Mouse (Mus musculus) layer of hippocampus, adult 2 months (tissue): ENCODE data around the gene Rad51b. TPM values are rescaled to one million over a fixed set of nuclear protein-coding genes. Genes with fewer than 3 reads are reported as not detected.

Experiments
- DNase-seq, 2 experiments: peaks; one replicate each; pipeline ENCODE4 v3.0.0; 2022; ENCODE audit warnings: low spot score in 2 of 2
- H3K27ac ChIP-seq: fragments of 200-600 bp; 2 replicates; pipeline ENCODE4 v1.8.1; 2022
- H3K4me3 ChIP-seq: fragments of 200-600 bp; 2 replicates; pipeline ENCODE4 v1.8.1; 2022; ENCODE audit warnings: mild to moderate bottlenecking
- CTCF ChIP-seq: fragments of 200-600 bp; conservative IDR thresholded peaks from 2 replicates; pipeline ENCODE4 v1.8.1; 2022; ENCODE audit warnings: antibody characterized with exemption, mild to moderate bottlenecking, moderate library complexity
- total RNA-seq, 2 experiments: library from RNA; stranded (reverse); gene quantifications; 2 replicates each; pipeline ENCODE4 v1.2.3; 2021

The Rad51b gene
- total RNA-seq, 2 experiments from 2014 or later = 0.18 TPM; not detected in 1

- Histone ChIP-seq H3K4me3 (no peak overlapping the region), H3K27ac (no peak overlapping the region)
- no peak for TF ChIP-seq CTCF
- no peak for DNase-seq
Observed at GRCm38 (mm10) chr12:79846247-79847151, 549.4 kb downstream of the Rad51b start.

- Histone ChIP-seq H3K4me3 (no peak overlapping the region), H3K27ac (no peak overlapping the region)
- TF ChIP-seq CTCF = no peak
- no peak for DNase-seq
Observed at GRCm38 (mm10) chr12:79848539-79848938, 551.5 kb downstream of the Rad51b start.

- H3K4me3 ChIP-seq = no peak overlapping the region
- no peak for DNase-seq
- no peak for TF ChIP-seq CTCF
- H3K27ac ChIP-seq = no peak overlapping the region
Observed at GRCm38 (mm10) chr12:79850021-79850420, 552.9 kb downstream of the Rad51b start.

- no peak overlapping the region for H3K27ac ChIP-seq
- no peak overlapping the region for H3K4me3 ChIP-seq
- no peak for DNase-seq
- TF ChIP-seq CTCF = no peak
Observed at GRCm38 (mm10) chr12:79851898-79852297, 554.8 kb downstream of the Rad51b start.

- DNase-seq = no peak
- 0 out of 2 replicates have a peak, but pooled peaks have one; percentile 5 for TF ChIP-seq CTCF
- H3K4me3 ChIP-seq = no peak overlapping the region
Observed at GRCm38 (mm10) chr12:79852606-79853005, 555.5 kb downstream of the Rad51b start.

GRCm38 (mm10) chr12:79853901-79854490 lies 556.9 kb downstream of the Rad51b start:
- no peak for DNase-seq
- H3K27ac ChIP-seq = no peak overlapping the region
- no peak overlapping the region for H3K4me3 ChIP-seq
- no peak for TF ChIP-seq CTCF

More at GRCm38 (mm10) chr12:79852606-79853005, 555.5 kb downstream of the Rad51b start:
- no peak overlapping the region for H3K27ac ChIP-seq

GRCm38 (mm10) chr12:79854507-79854906 lies 557.4 kb downstream of the Rad51b start:
- H3K4me3 ChIP-seq = no peak overlapping the region
- no peak for TF ChIP-seq CTCF
- DNase-seq = no peak
- no peak overlapping the region for H3K27ac ChIP-seq

- Histone ChIP-seq H3K27ac (no peak overlapping the region), H3K4me3 (no peak overlapping the region)
- TF ChIP-seq CTCF = no peak
- no peak for DNase-seq
Observed at GRCm38 (mm10) chr12:79856116-79856909, 559.2 kb downstream of the Rad51b start.

- no peak for DNase-seq
- Histone ChIP-seq H3K27ac (no peak overlapping the region), H3K4me3 (no peak overlapping the region)
- TF ChIP-seq CTCF = no peak
Observed at GRCm38 (mm10) chr12:79857704-79858103, 560.6 kb downstream of the Rad51b start.

- TF ChIP-seq CTCF = no peak
- no peak for DNase-seq
- H3K27ac ChIP-seq = no peak overlapping the region
- H3K4me3 ChIP-seq = no peak overlapping the region
Observed at GRCm38 (mm10) chr12:79858336-79858735, 561.3 kb downstream of the Rad51b start.

- Histone ChIP-seq H3K27ac (peak overlapping the region; percentile 10), H3K4me3 (no peak overlapping the region)
- no peak for TF ChIP-seq CTCF
- DNase-seq = no peak
Observed at GRCm38 (mm10) chr12:79859354-79860247, 562.5 kb downstream of the Rad51b start.

GRCm38 (mm10) chr12:79860248-79860555 lies 563.1 kb downstream of the Rad51b start:
- no peak for TF ChIP-seq CTCF
- 0 out of 2 replicates have a peak overlapping the region, but pooled peaks have one; percentile 10 for H3K27ac ChIP-seq
- DNase-seq = no peak
- H3K4me3 ChIP-seq = no peak overlapping the region

Other genes with a start within 250 kb of the Rad51b start
- gene Pigh, start 207.6 kb upstream of the Rad51b start, total RNA-seq = 10 to 100 TPM in 1 of 2 experiments, 1 to 10 TPM in 1; 9.8 to 12.6 TPM
- 1 to 10 TPM; 3.6 to 4.0 TPM for gene Arg2, start 166.5 kb upstream of the Rad51b start, total RNA-seq
- 100 to 1,000 TPM; 162 to 167 TPM for gene Vti1b, start 124.6 kb upstream of the Rad51b start, total RNA-seq
- 10 to 100 TPM; 17.0 to 20.5 TPM for gene Rdh11, start 105.0 kb upstream of the Rad51b start, total RNA-seq
- 1 to 10 TPM; 2.3 to 2.4 TPM for gene Rdh12, start 88.4 kb upstream of the Rad51b start, total RNA-seq
- 10 to 100 TPM; 34.2 to 40.9 TPM for gene Zfyve26, start 978 bp upstream of the Rad51b start, total RNA-seq